Mouse (Mus musculus): Measurements from ENCODE around the gene Tead2.
A peak's percentile ranks its signal among the peaks of the same experiment; 100 is the strongest.
"Not testable (repeated sequence)": the region's sequence is repeated elsewhere in the genome, so short reads cannot be mapped to it uniquely, and the experiment has no call there.

Tead2 gene

GRCm38 (mm10) chr7:45229459-45230203 lies 14.1 kb downstream of the Tead2 start:
- DNase-seq = no peak

GRCm38 (mm10) chr7:45231192-45231591 lies 15.6 kb downstream of the Tead2 start:
- no peak for DNase-seq

- no peak for DNase-seq
Measured at GRCm38 (mm10) chr7:45231941-45232340, 16.4 kb downstream of the Tead2 start.

- DNase-seq = peak; percentile 54
Measured at GRCm38 (mm10) chr7:45232716-45233465, 17.3 kb downstream of the Tead2 start.

- peak; percentile 79 for DNase-seq
Measured at GRCm38 (mm10) chr7:45233580-45234332, 18.2 kb downstream of the Tead2 start.

- DNase-seq = peak; percentile 26
Measured at GRCm38 (mm10) chr7:45234333-45234841, 18.8 kb downstream of the Tead2 start.

- DNase-seq = peak; percentile 16
Measured at GRCm38 (mm10) chr7:45234922-45235571, 19.5 kb downstream of the Tead2 start.

- no peak for DNase-seq
Measured at GRCm38 (mm10) chr7:45235656-45236180, 20.2 kb downstream of the Tead2 start.

- DNase-seq = no peak
Measured at GRCm38 (mm10) chr7:45237747-45238699, 22.5 kb downstream of the Tead2 start.

GRCm38 (mm10) chr7:45238723-45239496 lies 23.4 kb downstream of the Tead2 start, which contains the start of gene Cd37:
TSS of gene Cd37 (minus strand) at chr7:45239115.
- DNase-seq = no peak

GRCm38 (mm10) chr7:45240109-45240508 lies 24.6 kb downstream of the Tead2 start:
- no peak for DNase-seq

- DNase-seq = peak; percentile 50
Measured at GRCm38 (mm10) chr7:45240633-45241388, 25.3 kb downstream of the Tead2 start, which contains the start of gene Slc6a16. TSS of gene Slc6a16 (plus strand) at chr7:45241085.

- DNase-seq = no peak
Measured at GRCm38 (mm10) chr7:45241389-45241749, 25.8 kb downstream of the Tead2 start.

- no peak for DNase-seq
Measured at GRCm38 (mm10) chr7:45247666-45248065, 32.1 kb downstream of the Tead2 start.

- no peak for DNase-seq
Measured at GRCm38 (mm10) chr7:45253806-45254205, 38.3 kb downstream of the Tead2 start.

GRCm38 (mm10) chr7:45255822-45256221 lies 40.3 kb downstream of the Tead2 start:
- DNase-seq = not testable (repeated sequence)

- no peak for DNase-seq
Measured at GRCm38 (mm10) chr7:45257063-45257840, 41.7 kb downstream of the Tead2 start.

- DNase-seq = no peak
Measured at GRCm38 (mm10) chr7:45259281-45259680, 43.7 kb downstream of the Tead2 start.

GRCm38 (mm10) chr7:45262266-45262665 lies 46.7 kb downstream of the Tead2 start:
- DNase-seq = no peak

Measured in right cerebral cortex, postnatal 25 days (tissue).